Mouse (Mus musculus): Measurements from ENCODE around the gene Trim29. TPM values are rescaled to one million over a fixed set of nuclear protein-coding genes. Genes with fewer than 3 reads are reported as not detected.

Trim29 gene
- polyA plus RNA-seq (2012; rRNA removed): 0.01 and 0.12 TPM in 2 replicates

GRCm38 (mm10) chr9:43310538-43310937 is at the start of gene Trim29:
TSS of gene Trim29 (plus strand) at chr9:43310848.

Other genes starting within 250 kb of the Trim29 start
- 7.1 and 10.1 TPM in 2 replicates for gene Arhgef12, start 203.6 kb upstream of the Trim29 start, polyA plus RNA-seq (2012; rRNA removed)
- 0.91 and 0.94 TPM in 2 replicates for gene Tmem136, start 194.3 kb upstream of the Trim29 start, polyA plus RNA-seq (2012; rRNA removed)
- 0.01 TPM in 1 of 2 replicates, not detected in the other for gene Pou2f3, start 100.5 kb upstream of the Trim29 start, polyA plus RNA-seq (2012; rRNA removed)
- 26.9 and 27.5 TPM in 2 replicates for gene Oaf, start 70.9 kb upstream of the Trim29 start, polyA plus RNA-seq (2012; rRNA removed)